ENCODE assay signal across 23 mouse cellular contexts in genomic region chr11:78382701-78383100, GRCm38 (mm10). TPM values are rescaled to one million over a fixed set of nuclear protein-coding genes. Genes with fewer than 3 reads are reported as not detected.
DNase-seq lines count a peak whose midpoint lies in the region; ATAC-seq and TF ChIP-seq lines count a peak whose summit lies in the region.
"Had no signal": no experiment of that assay in that cellular context is flagged by ENCODE, and none has a peak within 500 bp of the region (broad histone marks: within the 10 kb centered on the region; RNA-seq: fewer than 3 reads in every experiment).

No protein-coding gene starts in this region.

- TF ChIP-seq POLR2A in lung, adult 2 months (IDR thresholded peaks at IDR 0.05; ENCODE audit: borderline replicate concordance, extremely low read depth, low read depth, low read length), result no peak

- no peak for TF ChIP-seq CTCF in kidney, postnatal 0 days (IDR thresholded peaks at IDR 0.05; ENCODE audit: low read depth)
- TF ChIP-seq CTCF in lung, adult 2 months (IDR thresholded peaks at IDR 0.05; ENCODE audit: insufficient read depth, low read length), result no peak

- WGBS in embryonic facial prominence, embryonic 11.5 days, result 28% methylated on average over 5 of the region's 5 CpGs
- WGBS in embryonic facial prominence, embryonic 10.5 days, result 28% methylated on average over 5 of the region's 5 CpGs
- 22% methylated on average over 5 of the region's 5 CpGs for WGBS in kidney, postnatal 0 days
- WGBS in lung, adult 2 months, result 53% methylated on average over 5 of the region's 5 CpGs

- H3K27me3 ChIP-seq in embryonic facial prominence, embryonic 11.5 days (ENCODE audit: control insufficient read depth, insufficient read depth, low read length), result no peaks in the 10 kb centered on the region
- H3K27me3 ChIP-seq in embryonic facial prominence, embryonic 10.5 days (replicated peaks; ENCODE audit: low read depth, poor library complexity, severe bottlenecking), result peaks cover 9% of the 10 kb centered on the region; the same call in 1 of the 2 replicates
- H3K27me3 ChIP-seq in kidney, postnatal 0 days (ENCODE audit: insufficient read depth, low read length), result no peaks in the 10 kb centered on the region
- H3K27me3 ChIP-seq: forebrain, embryonic 15.5 days; liver, embryonic 13.5 days; neural tube, embryonic 12.5 days had no signal

- H3K4me2 ChIP-seq in embryonic facial prominence, embryonic 11.5 days (ENCODE audit: low read depth, low read length), result no peak overlapping the region
- no peak overlapping the region for H3K4me2 ChIP-seq in kidney, postnatal 0 days (ENCODE audit: low read length)
- H3K4me2 ChIP-seq: forebrain, embryonic 15.5 days; limb, embryonic 13.5 days; liver, embryonic 13.5 days; neural tube, embryonic 12.5 days had no signal

- no peaks in the 10 kb centered on the region for H3K36me3 ChIP-seq in embryonic facial prominence, embryonic 11.5 days (replicated peaks; ENCODE audit: control insufficient read depth, insufficient read depth, low read depth, low read length)
- H3K36me3 ChIP-seq in embryonic facial prominence, embryonic 10.5 days (replicated peaks), result no peaks in the 10 kb centered on the region
- no peaks in the 10 kb centered on the region for H3K36me3 ChIP-seq in kidney, postnatal 0 days (ENCODE audit: insufficient read depth, low read length)
- H3K36me3 ChIP-seq: forebrain, embryonic 15.5 days; limb, embryonic 13.5 days; liver, embryonic 13.5 days; neural tube, embryonic 12.5 days had no signal

- H3K4me1 ChIP-seq in embryonic facial prominence, embryonic 11.5 days (ENCODE audit: control insufficient read depth, insufficient read depth, low read length), result no peaks in the 10 kb centered on the region
- peaks cover 35% of the 10 kb centered on the region for H3K4me1 ChIP-seq in embryonic facial prominence, embryonic 10.5 days
- H3K4me1 ChIP-seq in kidney, postnatal 0 days (replicated peaks; ENCODE audit: insufficient read depth, low read length), result no peaks in the 10 kb centered on the region
- H3K4me1 ChIP-seq in lung, adult 2 months (ENCODE audit: control insufficient read depth, insufficient read depth, low read length), result no peaks in the 10 kb centered on the region
- H3K4me1 ChIP-seq: forebrain, embryonic 15.5 days; liver, embryonic 13.5 days; neural tube, embryonic 12.5 days had no signal

- peak; percentile 34 for DNase-seq in embryonic facial prominence, embryonic 11.5 days (ENCODE audit: low spot score)
- no peak for DNase-seq in embryonic facial prominence, embryonic 10.5 days (ENCODE audit: low spot score)
- DNase-seq in kidney, postnatal 0 days (ENCODE audit: low spot score), result peak; percentile 65
- no peak for DNase-seq in kidney, postnatal 10 days
- DNase-seq in MN1 (ENCODE audit: low spot score), result peak; percentile 37
- DNase-seq in fibroblast of lung, adult 2 months (ENCODE audit: low read depth), result peak; percentile 37
- no peak for DNase-seq in lung, adult 2 months
- DNase-seq in frontal cortex, postnatal 25 days (ENCODE audit: low spot score in 2 of 2), result no peak
- DNase-seq: adrenal gland, postnatal 10 days; cerebellum, postnatal 10 days; gastrocnemius, postnatal 25 days; heart, adult 2 months; heart, postnatal 4 days; kidney, adult 8-10 months; liver, embryonic 13.5 days; thymus, postnatal 14 days had no signal

- no peak overlapping the region for H3K27ac ChIP-seq in embryonic facial prominence, embryonic 11.5 days (replicated peaks; ENCODE audit: low read depth, low read length)
- H3K27ac ChIP-seq in embryonic facial prominence, embryonic 10.5 days (replicated peaks), result no peak overlapping the region
- H3K27ac ChIP-seq in kidney, postnatal 0 days, result no peak overlapping the region
- H3K27ac ChIP-seq: forebrain, embryonic 15.5 days; heart, adult 2 months; limb, embryonic 13.5 days; liver, embryonic 13.5 days; neural tube, embryonic 12.5 days had no signal

- no peak overlapping the region for H3K4me3 ChIP-seq in embryonic facial prominence, embryonic 11.5 days (ENCODE audit: low read depth, low read length)
- no peak overlapping the region for H3K4me3 ChIP-seq in embryonic facial prominence, embryonic 10.5 days
- H3K4me3 ChIP-seq in kidney, postnatal 0 days (replicated peaks; ENCODE audit: low read depth, low read length), result no peak overlapping the region
- H3K4me3 ChIP-seq in lung, adult 2 months (replicated peaks; ENCODE audit: extremely low read depth, low read depth, low read length), result no peak overlapping the region
- H3K4me3 ChIP-seq: forebrain, embryonic 15.5 days; heart, adult 2 months; limb, embryonic 13.5 days; liver, embryonic 13.5 days; neural tube, embryonic 12.5 days had no signal

- no peak overlapping the region for H3K9ac ChIP-seq in embryonic facial prominence, embryonic 11.5 days (replicated peaks; ENCODE audit: low read length)
- H3K9ac ChIP-seq in kidney, postnatal 0 days (ENCODE audit: low read depth, low read length), result no peak overlapping the region
- H3K9ac ChIP-seq: forebrain, embryonic 15.5 days; limb, embryonic 13.5 days; liver, embryonic 13.5 days; neural tube, embryonic 12.5 days had no signal

- H3K9me3 ChIP-seq in embryonic facial prominence, embryonic 11.5 days (replicated peaks; ENCODE audit: control insufficient read depth, low read length), result no peaks in the 10 kb centered on the region
- no peaks in the 10 kb centered on the region for H3K9me3 ChIP-seq in embryonic facial prominence, embryonic 10.5 days
- no peaks in the 10 kb centered on the region for H3K9me3 ChIP-seq in kidney, postnatal 0 days (replicated peaks; ENCODE audit: low read length)
- H3K9me3 ChIP-seq: forebrain, embryonic 15.5 days; limb, embryonic 13.5 days; liver, embryonic 13.5 days; neural tube, embryonic 12.5 days had no signal

- no peak for ATAC-seq in embryonic facial prominence, embryonic 11.5 days (replicated peaks; ENCODE audit: insufficient number of reproducible peaks, low FRiP score, low TSS enrichment, low read depth)
- ATAC-seq in kidney, postnatal 0 days (replicated peaks; ENCODE audit: low FRiP score, low read depth), result no peak; the same call in 1 of the 2 replicates
- ATAC-seq: forebrain, embryonic 15.5 days; lung, postnatal 0 days had no signal

RNA-seq across cellular contexts. Expression of gene Foxn1, which starts 3.7 kb away (rescaled TPM):
- 0.14 and 0.50 TPM in 2 replicates for polyA plus RNA-seq in embryonic facial prominence, embryonic 11.5 days (2014; fragmentation: Nextera tagmentation; extraction: Ambion mirVana)
- polyA plus RNA-seq in embryonic facial prominence, embryonic 10.5 days (2016; fragmentation: Nextera tagmentation; extraction: Ambion mirVana), result 0.21 and 0.26 TPM in 2 replicates
- not detected in 2 replicates for polyA plus RNA-seq in kidney, postnatal 0 days (2015; fragmentation: Nextera tagmentation; extraction: Ambion mirVana)
- polyA plus RNA-seq in lung, adult 2 months (2012; rRNA removed), result 0.62 TPM in 1 of 2 replicates, not detected in the other
- polyA plus RNA-seq: forebrain, embryonic 15.5 days; heart, adult 2 months; heart, embryonic 14.5 days; liver, embryonic 13.5 days; lung, postnatal 0 days; neural tube, embryonic 12.5 days; testis, adult 2 months had no signal

RNA-seq across cellular contexts. Expression of gene Slc13a2, which starts 39.3 kb away (rescaled TPM):
- not detected in 2 replicates for polyA plus RNA-seq in embryonic facial prominence, embryonic 11.5 days (2014; fragmentation: Nextera tagmentation; extraction: Ambion mirVana)
- not detected in 2 replicates for polyA plus RNA-seq in embryonic facial prominence, embryonic 10.5 days (2016; fragmentation: Nextera tagmentation; extraction: Ambion mirVana)
- 6.5 and 6.6 TPM in 2 replicates for polyA plus RNA-seq in kidney, postnatal 0 days (2015; fragmentation: Nextera tagmentation; extraction: Ambion mirVana)
- polyA plus RNA-seq in lung, adult 2 months (2012; rRNA removed), result 1.5 and 1.9 TPM in 2 replicates
- polyA plus RNA-seq: brain, embryonic 14.5 days; forebrain, embryonic 15.5 days; heart, embryonic 14.5 days; limb, embryonic 13.5 days; liver, embryonic 13.5 days; neural tube, embryonic 12.5 days had no signal

RNA-seq across cellular contexts. Expression of gene Unc119, which starts 39.4 kb away (rescaled TPM):
- 77.0 and 84.7 TPM in 2 replicates for polyA plus RNA-seq in embryonic facial prominence, embryonic 11.5 days (2014; fragmentation: Nextera tagmentation; extraction: Ambion mirVana)
- 67.7 and 69.1 TPM in 2 replicates for polyA plus RNA-seq in embryonic facial prominence, embryonic 10.5 days (2016; fragmentation: Nextera tagmentation; extraction: Ambion mirVana)
- polyA plus RNA-seq in kidney, postnatal 0 days (2015; fragmentation: Nextera tagmentation; extraction: Ambion mirVana), result 30.4 TPM in 2 replicates
- 55.4 and 64.1 TPM in 2 replicates for polyA plus RNA-seq in lung, adult 2 months (2012; rRNA removed)

RNA-seq across cellular contexts. Expression of gene Pigs, which starts 54.5 kb away (rescaled TPM):
- 55.4 and 64.0 TPM in 2 replicates for polyA plus RNA-seq in embryonic facial prominence, embryonic 11.5 days (2014; fragmentation: Nextera tagmentation; extraction: Ambion mirVana)
- 73.7 and 74.9 TPM in 2 replicates for polyA plus RNA-seq in embryonic facial prominence, embryonic 10.5 days (2016; fragmentation: Nextera tagmentation; extraction: Ambion mirVana)
- 67.5 and 74.9 TPM in 2 replicates for polyA plus RNA-seq in kidney, postnatal 0 days (2015; fragmentation: Nextera tagmentation; extraction: Ambion mirVana)
- 68.4 and 69.0 TPM in 2 replicates for polyA plus RNA-seq in lung, adult 2 months (2012; rRNA removed)

RNA-seq across cellular contexts. Expression of gene Aldoc, which starts 59.9 kb away (rescaled TPM):
- 2.7 and 4.6 TPM in 2 replicates for polyA plus RNA-seq in embryonic facial prominence, embryonic 11.5 days (2014; fragmentation: Nextera tagmentation; extraction: Ambion mirVana)
- 3.0 and 3.2 TPM in 2 replicates for polyA plus RNA-seq in embryonic facial prominence, embryonic 10.5 days (2016; fragmentation: Nextera tagmentation; extraction: Ambion mirVana)
- polyA plus RNA-seq in kidney, postnatal 0 days (2015; fragmentation: Nextera tagmentation; extraction: Ambion mirVana), result 12.5 and 13.0 TPM in 2 replicates
- 8.4 and 10.4 TPM in 2 replicates for polyA plus RNA-seq in lung, adult 2 months (2012; rRNA removed)

Comparison
In these comparisons a context has a peak if more than half of its experiments do, and no peak if none do; other contexts are left out.
1. DNase-seq: peak in embryonic facial prominence, embryonic 11.5 days (single experiment), kidney, postnatal 0 days (single experiment), MN1 (single experiment) and fibroblast of lung, adult 2 months (single experiment); none in embryonic facial prominence, embryonic 10.5 days (single experiment), kidney, postnatal 10 days (single experiment), lung, adult 2 months (single experiment) and frontal cortex, postnatal 25 days (0 of 2).